Mouse (Mus musculus): ENCODE results near the gene Spen.
"Not testable (repeated sequence)": the region's sequence is repeated elsewhere in the genome, so short reads cannot be mapped to it uniquely, and the experiment has no call there.

The Spen gene

DNA sequence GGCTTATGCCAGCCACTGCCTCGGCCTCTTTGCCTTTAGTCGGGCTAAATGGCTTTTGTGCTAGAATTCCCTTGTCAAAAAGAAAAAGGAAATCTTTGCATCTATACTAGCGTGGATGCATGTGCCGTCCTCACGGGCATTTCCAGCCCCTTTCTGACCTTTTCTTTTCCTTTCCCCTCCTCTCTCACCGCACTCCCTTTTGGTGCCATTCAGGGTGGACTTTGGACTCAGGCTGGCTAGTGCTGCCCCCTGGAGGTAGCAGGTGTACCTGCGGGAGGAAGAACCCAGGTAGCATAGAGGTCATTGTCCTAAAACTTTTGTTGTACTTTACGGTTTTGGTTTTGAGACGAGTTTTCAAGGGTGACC lies 21.5 kb upstream of the Spen start:
- peak; percentile 61 for DNase-seq (ENCODE audit: extremely low read depth, low read depth)

DNA sequence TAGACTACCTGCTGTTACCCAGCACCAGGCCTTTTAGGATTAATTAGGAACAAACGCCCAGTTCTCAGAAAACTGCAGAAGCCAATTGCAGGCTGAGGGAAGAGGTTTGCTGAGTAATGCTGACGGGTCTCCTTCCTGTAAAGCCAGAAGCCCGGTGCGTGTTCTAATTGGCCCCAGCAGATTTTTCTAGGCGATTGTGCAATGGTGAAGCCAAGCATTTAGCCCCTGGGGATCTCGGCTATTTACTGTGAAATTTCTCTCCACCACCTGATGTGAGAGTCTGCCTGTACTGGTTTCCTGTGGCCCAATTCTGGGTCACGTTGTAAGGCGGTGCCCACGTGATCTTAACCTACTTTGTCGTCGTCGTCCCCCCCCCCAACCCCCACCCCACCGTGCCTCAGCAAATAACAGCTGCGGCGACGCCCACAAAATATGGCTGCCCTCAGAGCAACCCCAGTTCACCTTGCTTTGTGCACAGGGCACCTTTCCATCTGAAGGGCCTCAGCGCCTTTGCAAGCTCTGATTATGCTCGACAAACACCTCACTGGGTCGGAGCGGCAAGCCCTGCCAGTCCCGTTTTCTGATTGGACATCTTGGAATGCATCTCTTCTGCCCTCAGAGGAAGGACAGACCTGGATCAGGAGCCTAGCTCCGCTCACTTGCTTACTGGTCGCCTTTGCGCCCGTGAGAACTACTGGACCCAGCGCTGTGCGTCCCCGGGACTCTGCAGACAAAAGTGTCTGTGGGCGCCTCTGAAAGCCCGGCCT lies 20.9 kb upstream of the Spen start:
- DNase-seq (ENCODE audit: extremely low read depth, low read depth), result peak; percentile 87

DNA sequence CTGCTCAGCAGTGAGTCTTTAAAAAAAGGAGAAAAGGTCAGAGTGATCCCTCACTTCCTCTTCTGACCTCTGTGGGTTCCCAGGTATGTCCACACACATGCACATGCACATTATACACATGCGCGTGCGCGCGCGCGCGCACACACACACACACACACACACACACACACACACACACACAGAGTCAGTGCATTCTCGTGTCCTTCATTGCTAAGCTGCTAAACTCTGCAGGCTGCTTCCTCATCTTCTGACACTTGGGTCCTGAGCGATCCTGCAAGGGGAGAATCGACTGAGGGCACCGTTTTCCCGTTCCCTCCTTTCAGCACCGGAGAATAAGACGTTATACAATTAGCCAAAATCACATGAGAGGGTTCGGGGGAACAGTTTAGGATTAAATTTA lies 20.3 kb upstream of the Spen start:
- DNase-seq (ENCODE audit: extremely low read depth, low read depth), result peak; percentile 65

GRCm38 (mm10) chr4:141556163-141556562 lies 17.8 kb upstream of the Spen start:
- not testable (repeated sequence) for DNase-seq (ENCODE audit: extremely low read depth, low read depth)

GRCm38 (mm10) chr4:141554255-141554865 lies 16.0 kb upstream of the Spen start:
- not testable (repeated sequence) for DNase-seq (ENCODE audit: extremely low read depth, low read depth)

DNA sequence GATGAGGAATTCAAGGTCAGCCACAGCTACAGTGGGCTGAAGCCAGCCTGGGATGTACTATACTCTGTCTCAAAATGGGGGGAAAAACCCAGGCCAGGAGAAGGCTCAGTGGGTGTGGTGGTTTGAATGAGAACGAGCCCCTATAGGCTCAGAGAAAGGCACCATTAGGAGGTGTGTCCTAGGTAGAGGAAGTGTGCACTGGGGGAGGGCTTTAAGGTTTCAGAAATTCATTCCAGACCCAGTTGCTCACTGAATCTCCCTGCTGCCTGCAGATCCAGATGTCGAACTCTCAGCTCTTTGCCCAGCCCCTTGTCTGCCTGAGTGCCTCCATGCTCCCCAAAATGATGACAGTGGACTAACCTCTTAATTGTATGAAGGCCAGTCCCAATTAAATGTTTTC lies 14.1 kb upstream of the Spen start:
- DNase-seq (ENCODE audit: extremely low read depth, low read depth), result peak; percentile 86

DNA sequence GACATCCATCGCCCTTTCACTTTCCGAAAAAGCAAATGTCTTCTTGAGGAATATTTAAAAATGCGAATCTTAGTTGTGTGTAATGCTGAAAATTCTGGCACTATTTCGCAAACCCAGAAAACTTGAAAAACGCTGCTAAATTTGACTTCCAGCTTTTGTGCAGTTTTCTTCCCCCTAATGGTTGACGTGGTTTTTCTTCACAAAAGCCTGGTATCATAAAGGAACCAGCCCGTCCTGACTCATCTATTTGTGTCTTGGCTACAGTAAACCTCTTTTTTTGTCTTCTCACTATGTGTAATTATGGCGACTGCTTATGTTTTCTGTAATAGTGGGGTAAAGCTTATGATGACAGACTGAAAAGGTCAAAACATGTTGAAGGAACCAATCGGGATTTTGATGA lies 8.9 kb upstream of the Spen start:
- no peak for DNase-seq (ENCODE audit: extremely low read depth, low read depth)

DNA sequence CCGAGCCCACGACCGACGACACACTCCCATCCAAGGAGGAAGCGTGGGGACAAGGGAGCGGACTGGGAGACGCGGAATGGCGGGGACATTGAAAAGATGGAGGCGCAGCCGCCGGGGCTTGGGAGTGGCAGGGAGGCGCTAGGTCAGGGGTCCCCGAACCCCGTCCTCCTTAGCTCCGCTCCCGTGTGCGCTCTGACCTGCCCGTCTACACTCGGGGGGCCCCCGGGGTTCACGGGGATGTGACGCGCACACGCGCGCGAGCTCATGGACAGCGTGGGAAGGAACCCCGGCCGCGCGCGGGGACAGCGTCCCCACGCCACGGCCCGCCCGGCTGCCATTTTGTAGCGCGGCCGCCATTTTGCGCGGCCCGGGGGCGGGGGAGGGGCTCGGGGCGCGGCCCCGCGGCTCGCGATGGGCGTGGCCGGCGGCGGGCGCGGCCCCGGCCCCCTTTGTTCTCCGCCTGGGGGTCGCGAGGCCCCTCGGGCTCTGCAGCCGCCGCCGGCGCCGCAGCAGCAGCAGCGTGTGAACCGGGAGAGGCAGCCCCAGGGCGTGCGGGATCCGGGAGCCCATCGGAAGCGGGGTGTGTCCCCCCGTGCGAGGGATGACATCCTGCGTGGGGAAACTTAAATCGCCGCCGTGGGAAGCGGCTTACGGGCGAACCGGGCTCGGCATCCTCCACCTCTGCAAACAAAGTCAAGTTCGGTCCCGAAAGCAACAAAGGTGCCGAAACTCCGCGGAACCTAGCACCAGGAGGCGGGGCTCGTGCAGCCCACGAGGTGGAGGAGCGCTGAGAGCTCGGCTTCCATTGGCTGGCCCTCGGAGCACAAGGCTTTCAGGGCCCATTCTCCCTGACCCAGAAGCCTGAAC lies 8.2 kb upstream of the Spen start:
- DNase-seq (ENCODE audit: extremely low read depth, low read depth), result peak; percentile 61

GRCm38 (mm10) chr4:141545743-141546333 lies 7.4 kb upstream of the Spen start:
- peak; percentile 88 for DNase-seq (ENCODE audit: extremely low read depth, low read depth)

GRCm38 (mm10) chr4:141545071-141545742 lies 6.8 kb upstream of the Spen start:
- DNase-seq (ENCODE audit: extremely low read depth, low read depth), result no peak

DNA sequence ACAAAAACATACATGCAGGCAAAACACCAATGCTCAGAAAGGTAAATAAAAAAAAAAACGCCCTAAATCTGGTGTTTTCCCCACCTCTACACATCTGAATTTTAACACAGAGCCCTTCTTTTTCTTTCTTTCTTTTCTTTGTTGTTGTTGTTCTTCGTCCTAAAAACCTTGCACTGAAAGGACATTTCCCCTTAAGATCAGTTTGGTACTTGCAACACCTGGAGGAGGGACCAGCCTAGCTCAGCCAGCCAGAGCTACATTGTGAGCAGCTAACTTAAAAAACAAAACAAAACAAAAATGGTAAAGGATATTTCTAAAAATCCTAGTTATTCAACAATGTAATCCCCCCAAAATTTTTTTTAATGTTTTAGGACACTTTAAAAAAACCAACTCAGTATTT lies 6.1 kb upstream of the Spen start:
- DNase-seq (ENCODE audit: extremely low read depth, low read depth), result no peak

DNA sequence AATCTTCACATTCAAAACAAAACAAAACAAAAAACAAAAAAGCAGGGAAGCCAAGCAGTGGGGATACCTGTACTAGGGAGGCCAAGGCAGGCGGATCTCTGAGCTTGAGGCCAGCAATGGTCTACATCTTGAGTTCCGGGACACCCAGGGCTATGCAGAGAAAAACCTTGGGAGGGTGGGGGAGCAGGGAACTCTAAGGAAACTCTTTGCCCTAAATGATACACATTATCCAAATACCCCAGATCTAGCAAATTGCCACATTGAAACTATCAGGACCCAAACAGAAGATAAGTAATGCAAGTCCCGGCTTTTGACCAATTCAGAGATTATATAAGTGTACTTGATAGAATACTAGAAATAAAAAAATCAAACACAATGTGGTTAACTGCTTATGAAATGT lies 5.2 kb upstream of the Spen start:
- no peak for DNase-seq (ENCODE audit: extremely low read depth, low read depth)

- DNase-seq (ENCODE audit: extremely low read depth, low read depth), result no peak
Observed at GRCm38 (mm10) chr4:141541851-141542250, 3.5 kb upstream of the Spen start.

DNA sequence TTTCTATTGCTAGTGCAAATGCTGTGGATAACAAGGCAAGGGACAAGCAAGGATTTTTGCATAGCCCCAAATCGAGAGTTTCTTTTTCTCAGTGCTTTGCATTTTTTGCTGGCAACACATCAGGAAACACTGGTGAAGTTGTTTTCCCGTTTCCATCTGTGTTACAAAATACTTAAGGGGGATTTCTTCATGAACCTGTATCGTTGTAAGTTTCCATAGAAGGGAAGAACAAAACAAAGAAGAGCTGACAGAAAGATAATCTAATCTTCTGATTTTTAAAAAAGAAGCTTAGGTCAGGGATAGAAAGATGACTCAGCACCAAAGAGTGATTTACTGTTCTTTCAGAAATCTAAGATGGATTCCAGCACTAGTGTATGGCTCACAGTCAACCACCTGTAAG lies 2.4 kb upstream of the Spen start:
- DNase-seq (ENCODE audit: extremely low read depth, low read depth), result no peak

DNA sequence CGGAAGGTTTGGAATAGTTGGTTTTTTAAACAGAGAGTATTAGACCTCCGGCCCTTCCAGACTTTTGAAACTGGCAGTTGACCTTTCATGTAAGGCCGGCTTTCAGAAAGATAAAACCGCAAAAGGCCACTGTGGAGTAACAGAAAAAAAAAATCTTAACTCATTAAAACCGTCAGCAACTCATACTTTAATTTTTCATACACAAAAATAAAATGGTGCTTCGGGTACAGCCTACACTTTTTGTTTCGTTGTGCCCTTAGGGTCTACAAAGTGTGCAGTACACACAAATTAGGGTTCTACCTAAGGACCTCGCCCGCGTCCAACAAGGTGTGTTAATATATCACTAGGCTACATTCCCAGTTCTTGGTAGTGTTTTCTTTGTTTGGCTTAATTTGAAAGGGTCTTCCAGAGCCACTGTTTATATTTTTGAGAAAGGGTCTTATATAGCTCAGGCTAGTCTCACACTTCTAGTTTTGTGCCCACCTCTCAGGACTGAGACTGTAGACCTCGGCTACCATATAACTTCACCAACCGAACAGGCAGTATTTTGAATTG lies 893 bp upstream of the Spen start:
- DNase-seq (ENCODE audit: extremely low read depth, low read depth), result no peak

GRCm38 (mm10) chr4:141537706-141538407 lies 540 bp downstream of the Spen start:
- DNase-seq (ENCODE audit: extremely low read depth, low read depth), result no peak

DNA sequence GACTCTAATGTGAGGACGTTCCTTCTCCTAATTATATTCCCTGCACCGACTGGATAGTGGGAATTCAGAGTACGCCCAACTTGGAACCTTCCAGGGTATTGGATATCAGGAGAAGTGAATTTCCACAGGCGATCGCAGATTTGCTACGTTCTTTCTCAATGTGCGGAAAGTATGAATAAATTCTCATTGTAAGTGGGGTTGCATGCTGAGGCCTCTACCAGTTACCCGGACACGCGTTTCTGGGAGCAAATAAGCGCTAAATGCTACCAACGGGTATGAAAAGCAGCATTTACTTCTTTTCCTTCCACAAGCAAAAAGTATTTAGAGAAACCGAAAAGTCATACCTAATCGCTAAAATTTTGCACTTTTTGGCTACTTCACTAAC lies 1.2 kb downstream of the Spen start:
- no peak for DNase-seq (ENCODE audit: extremely low read depth, low read depth)

GRCm38 (mm10) chr4:141536291-141537225 lies 1.8 kb downstream of the Spen start:
- no peak for DNase-seq (ENCODE audit: extremely low read depth, low read depth)

- DNase-seq (ENCODE audit: extremely low read depth, low read depth), result no peak
Observed at GRCm38 (mm10) chr4:141534947-141535680, 3.3 kb downstream of the Spen start.
